Mouse (Mus musculus): ENCODE results near the gene Spta1. TPM values are rescaled to one million over a fixed set of nuclear protein-coding genes. Genes with fewer than 3 reads are reported as not detected.

The Spta1 gene
- total RNA-seq (2023): 1.2 TPM

GRCm38 (mm10) chr1:174172605-174173004 lies at the start of gene Spta1:
TSS of gene Spta1 (plus strand) at chr1:174172776.

DNA sequence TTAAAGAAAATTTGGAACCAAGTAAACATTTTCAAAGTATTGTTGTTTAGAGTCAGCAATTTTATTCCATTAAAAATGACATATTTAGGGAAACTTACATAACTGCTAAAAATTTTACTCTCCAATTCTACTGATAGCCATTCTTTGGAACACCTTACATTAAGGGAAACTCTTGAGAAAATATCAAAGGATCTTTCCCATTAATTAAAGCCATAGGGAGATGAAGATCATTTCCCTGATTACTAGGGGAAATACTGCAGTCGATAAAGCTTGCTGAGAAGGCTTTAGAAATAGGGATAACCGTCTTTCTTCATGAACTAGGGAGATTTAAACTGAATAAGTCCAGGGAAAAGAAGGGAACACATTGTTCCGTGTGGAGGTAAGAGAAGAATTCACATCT lies 41.4 kb upstream of the Spta1 start, which contains the start of gene Olfr424:
TSS of gene Olfr424 (plus strand) at position 301 of the 400 bp plus-strand sequence.

GRCm38 (mm10) chr1:174155333-174155732 lies 17.2 kb upstream of the Spta1 start, which contains the start of gene Olfr420:
TSS of gene Olfr420 (plus strand) at chr1:174155633.

GRCm38 (mm10) chr1:174251961-174252360 lies 79.4 kb downstream of the Spta1 start, which contains the start of gene Olfr419:
TSS of gene Olfr419 (minus strand) at chr1:174252061.

Other genes with a start within 250 kb of the Spta1 start
- 294 TPM for gene Mndal, start 230.3 kb upstream of the Spta1 start, total RNA-seq (2023)
- 154 TPM for gene Ifi203, start 230.1 kb upstream of the Spta1 start, total RNA-seq (2023)
- not detected for gene Ifi202b, start 190.0 kb upstream of the Spta1 start, total RNA-seq (2023)
- gene Ifi205, start 141.0 kb upstream of the Spta1 start, total RNA-seq (2023): 2.6 TPM
- not detected for gene Olfr433, start 132.1 kb upstream of the Spta1 start, total RNA-seq (2023)
- not detected for gene Olfr432, start 123.6 kb upstream of the Spta1 start, total RNA-seq (2023)
- gene Olfr430, start 106.2 kb upstream of the Spta1 start, total RNA-seq (2023): not detected
- not detected for gene Olfr429, start 88.4 kb upstream of the Spta1 start, total RNA-seq (2023)
- not detected for gene Olfr427, start 75.9 kb upstream of the Spta1 start, total RNA-seq (2023)
- not detected for gene Olfr231, start 51.6 kb upstream of the Spta1 start, total RNA-seq (2023)
- gene Olfr424, start 41.3 kb upstream of the Spta1 start, total RNA-seq (2023): not detected
- gene Olfr420, start 17.1 kb upstream of the Spta1 start, total RNA-seq (2023): not detected
- gene Olfr419, start 79.3 kb downstream of the Spta1 start, total RNA-seq (2023): not detected
- gene Mptx1, start 157.7 kb downstream of the Spta1 start, total RNA-seq (2023): not detected
- gene Olfr417, start 192.3 kb downstream of the Spta1 start, total RNA-seq (2023): not detected
- not detected for gene Olfr248, start 218.3 kb downstream of the Spta1 start, total RNA-seq (2023)

All from CD4-positive naive resting alpha-beta T cell, adult 76 days (primary cell).